Mouse (Mus musculus) MEL (cell line): ENCODE data around the gene Morn3. TPM values are rescaled to one million over a fixed set of nuclear protein-coding genes. Genes with fewer than 3 reads are reported as not detected.
A peak's percentile ranks its signal among the peaks of the same experiment; 100 is the strongest.

Experiments
- DNase-seq: peaks from one replicate; pipeline ENCODE4 v3.0.0; 2011; ENCODE audit warnings: low read depth, low spot score
- H3K27ac ChIP-seq: 2 replicates; pipeline ENCODE4 v1.5.1; 2012; ENCODE audit warnings: low read depth, mild to moderate bottlenecking, control low read depth, low read length, moderate library complexity; ENCODE audit not compliant: control insufficient read depth
- H3K27me3 ChIP-seq, 2 experiments: fragments of 150-350 bp in 1 of 2; sonication (generic) in 1 of 2; 2 replicates each; pipeline ENCODE4 v1.6.1; 2012; ENCODE audit warnings: low read length in 2 of 2, mild to moderate bottlenecking in 2 of 2, improper control_type of control experiment in 1 of 2, moderate library complexity in 1 of 2; ENCODE audit not compliant: insufficient read depth in 2 of 2, control insufficient read depth in 1 of 2
- H3K36me3 ChIP-seq, 2 experiments: 2 replicates each; pipeline ENCODE4 v1.6.1; 2012 to 2014; ENCODE audit warnings: low read length in 2 of 2, improper control_type of control experiment in 1 of 2, inconsistent platforms in 1 of 2, mild to moderate bottlenecking in 1 of 2; ENCODE audit not compliant: insufficient read depth in 2 of 2, control insufficient read depth in 1 of 2
- H3K4me1 ChIP-seq, 2 experiments: fragments of 150-350 bp in 1 of 2; sonication (generic) in 1 of 2; 2 replicates each; pipeline ENCODE4 v1.6.1; 2012; ENCODE audit warnings: low read length in 2 of 2, improper control_type of control experiment in 1 of 2, mild to moderate bottlenecking in 1 of 2; ENCODE audit not compliant: insufficient read depth in 2 of 2, control insufficient read depth in 1 of 2
- H3K4me3 ChIP-seq, 2 experiments: fragments of 150-350 bp in 1 of 2; sonication (generic) in 1 of 2; 2 replicates each; pipeline ENCODE4 v1.5.1; 2012; ENCODE audit warnings: low read depth in 2 of 2, low read length in 2 of 2, mild to moderate bottlenecking in 2 of 2, moderate library complexity in 2 of 2, control low read depth in 1 of 2, improper control_type of control experiment in 1 of 2; ENCODE audit not compliant: control insufficient read depth in 1 of 2, insufficient read depth in 1 of 2
- H3K79me2 ChIP-seq: 2 replicates; pipeline ENCODE4 v1.6.1; 2012; ENCODE audit warnings: mild to moderate bottlenecking, low read length, moderate library complexity; ENCODE audit not compliant: control insufficient read depth, poor library complexity, insufficient read depth
- H3K9ac ChIP-seq: 2 replicates; pipeline ENCODE4 v1.6.1; 2012; ENCODE audit warnings: low read depth, mild to moderate bottlenecking, control low read depth, low read length, moderate library complexity; ENCODE audit not compliant: control insufficient read depth, poor library complexity, severe bottlenecking
- H3K9me3 ChIP-seq: fragments of 150-350 bp; sonication (generic); replicated peaks from 2 replicates; pipeline ENCODE4 v1.6.1; 2012; ENCODE audit warnings: mild to moderate bottlenecking, low read length, improper control_type of control experiment, moderate library complexity; ENCODE audit not compliant: insufficient read depth
- BHLHE40 ChIP-seq: IDR thresholded peaks from 2 replicates; pipeline ENCODE4 v1.6.1; 2012; ENCODE audit warnings: low read depth, mild to moderate bottlenecking, inconsistent platforms, low read length, improper control_type of control experiment, borderline replicate concordance
- CHD1 ChIP-seq: IDR thresholded peaks from 2 replicates; pipeline ENCODE4 v1.6.1; 2012; ENCODE audit warnings: low read depth, mild to moderate bottlenecking, inconsistent platforms, low read length, improper control_type of control experiment
- CHD2 ChIP-seq: IDR thresholded peaks from 2 replicates; pipeline ENCODE4 v1.6.1; 2011; ENCODE audit warnings: low read length, improper control_type of control experiment
- CTCF ChIP-seq, 3 experiments: IDR thresholded peaks in 2 of 3; conservative IDR thresholded peaks in 1 of 3; 2 replicates each; pipeline ENCODE4 v1.5.1; 2011 to 2012; ENCODE audit warnings: low read length in 3 of 3, low read depth in 2 of 3, mild to moderate bottlenecking in 2 of 3, improper control_type of control experiment in 1 of 3, inconsistent platforms in 1 of 3, mixed read lengths in 1 of 3, moderate library complexity in 1 of 3; ENCODE audit not compliant: control insufficient read depth in 1 of 3, insufficient read depth in 1 of 3, poor library complexity in 1 of 3, severe bottlenecking in 1 of 3
- E2F4 ChIP-seq: IDR thresholded peaks from 2 replicates; pipeline ENCODE4 v1.6.1; 2011; ENCODE audit warnings: low read depth, low read length, improper control_type of control experiment, borderline replicate concordance
- ELF1 ChIP-seq: IDR thresholded peaks from 2 replicates; pipeline ENCODE4 v1.6.1; 2014; ENCODE audit warnings: low read depth, mild to moderate bottlenecking, inconsistent platforms, low read length, improper control_type of control experiment, moderate library complexity
- EP300 ChIP-seq, 2 experiments: IDR thresholded peaks; 2 replicates each; pipeline ENCODE4 v1.6.1; 2011; ENCODE audit warnings: improper control_type of control experiment in 2 of 2, low read length in 2 of 2, low read depth in 1 of 2, mild to moderate bottlenecking in 1 of 2
- GABPA ChIP-seq: IDR thresholded peaks from 2 replicates; pipeline ENCODE4 v1.6.1; 2012; ENCODE audit warnings: low read depth, mild to moderate bottlenecking, inconsistent platforms, low read length, improper control_type of control experiment, moderate library complexity
- GATA1 ChIP-seq: IDR thresholded peaks from 2 replicates; pipeline ENCODE4 v1.6.1; 2011; ENCODE audit warnings: low read depth, low read length, improper control_type of control experiment
- HCFC1 ChIP-seq: IDR thresholded peaks from 2 replicates; pipeline ENCODE4 v1.6.1; 2012; ENCODE audit warnings: low read depth, mild to moderate bottlenecking, inconsistent platforms, low read length, improper control_type of control experiment, moderate library complexity
- JUND ChIP-seq: IDR thresholded peaks from 2 replicates; pipeline ENCODE4 v1.6.1; 2011; ENCODE audit warnings: low read depth, mild to moderate bottlenecking, improper control_type of control experiment, low read length
- MAFK ChIP-seq: IDR thresholded peaks from 2 replicates; pipeline ENCODE4 v1.6.1; 2011; ENCODE audit warnings: low read depth, mild to moderate bottlenecking, low read length, improper control_type of control experiment, borderline replicate concordance
- MAX ChIP-seq: IDR thresholded peaks from 2 replicates; pipeline ENCODE4 v1.6.1; 2011; ENCODE audit warnings: low read length, improper control_type of control experiment
- MEF2A ChIP-seq: IDR thresholded peaks from 2 replicates; pipeline ENCODE4 v1.6.1; 2014; ENCODE audit warnings: low read depth, mild to moderate bottlenecking, inconsistent platforms, low read length, improper control_type of control experiment; ENCODE audit not compliant: poor library complexity, insufficient replicate concordance, severe bottlenecking; ENCODE audit errors: extremely low read depth
- MXI1 ChIP-seq: IDR thresholded peaks from 2 replicates; pipeline ENCODE4 v1.6.1; 2011; ENCODE audit warnings: mild to moderate bottlenecking, low read depth, low read length, improper control_type of control experiment
- MYC ChIP-seq: IDR thresholded peaks from 2 replicates; pipeline ENCODE4 v1.6.1; 2011; ENCODE audit warnings: low read depth, mild to moderate bottlenecking, low read length, improper control_type of control experiment, moderate library complexity
- NELFE ChIP-seq: IDR thresholded peaks from 2 replicates; pipeline ENCODE4 v1.6.1; 2011; ENCODE audit warnings: low read depth, low read length, improper control_type of control experiment
- POLR2A ChIP-seq, 2 experiments: IDR thresholded peaks; 2 replicates each; pipeline ENCODE4 v1.6.1; 2011 to 2012; ENCODE audit warnings: low read length in 2 of 2, mild to moderate bottlenecking in 2 of 2, control low read depth in 1 of 2, improper control_type of control experiment in 1 of 2, low read depth in 1 of 2, moderate library complexity in 1 of 2; ENCODE audit not compliant: control insufficient read depth in 1 of 2, insufficient read depth in 1 of 2, poor library complexity in 1 of 2
- POLR2AphosphoS2 ChIP-seq: IDR thresholded peaks from 2 replicates; pipeline ENCODE4 v1.6.1; 2011; ENCODE audit warnings: low read length, improper control_type of control experiment
- POLR2AphosphoS5 ChIP-seq: IDR thresholded peaks from 2 replicates; pipeline ENCODE4 v1.6.1; 2012; ENCODE audit warnings: low read depth, borderline replicate concordance, mild to moderate bottlenecking, inconsistent platforms, low read length, moderate library complexity, mixed read lengths
- RAD21 ChIP-seq: IDR thresholded peaks from 2 replicates; pipeline ENCODE4 v1.6.1; 2011; ENCODE audit warnings: mild to moderate bottlenecking, low read depth, low read length, improper control_type of control experiment
- RCOR1 ChIP-seq: IDR thresholded peaks from 2 replicates; pipeline ENCODE4 v1.6.1; 2012; ENCODE audit warnings: low read depth, mild to moderate bottlenecking, inconsistent platforms, low read length, improper control_type of control experiment
- SIN3A ChIP-seq: IDR thresholded peaks from 2 replicates; pipeline ENCODE4 v1.6.1; 2012; ENCODE audit warnings: low read length, improper control_type of control experiment, inconsistent platforms
- SMC3 ChIP-seq: IDR thresholded peaks from 2 replicates; pipeline ENCODE4 v1.6.1; 2011; ENCODE audit warnings: low read depth, low read length, improper control_type of control experiment
- TCF12 ChIP-seq: IDR thresholded peaks from 2 replicates; pipeline ENCODE4 v1.6.1; 2014; ENCODE audit warnings: low read depth, mild to moderate bottlenecking, inconsistent platforms, low read length, improper control_type of control experiment, moderate library complexity
- USF1 ChIP-seq: IDR thresholded peaks from 2 replicates; pipeline ENCODE4 v1.6.1; 2014; ENCODE audit warnings: low read depth, mild to moderate bottlenecking, inconsistent platforms, low read length, improper control_type of control experiment, moderate library complexity
- USF2 ChIP-seq, 2 experiments: IDR thresholded peaks; 2 replicates each; pipeline ENCODE4 v1.6.1; 2011 to 2012; ENCODE audit warnings: improper control_type of control experiment in 2 of 2, low read length in 2 of 2, borderline replicate concordance in 1 of 2, inconsistent platforms in 1 of 2, low read depth in 1 of 2, mild to moderate bottlenecking in 1 of 2; ENCODE audit not compliant: insufficient read depth in 1 of 2
- ZMIZ1 ChIP-seq: IDR thresholded peaks from 2 replicates; pipeline ENCODE4 v1.6.1; 2012; ENCODE audit warnings: low read depth, mild to moderate bottlenecking, inconsistent platforms, low read length, improper control_type of control experiment, moderate library complexity
- ZNF384 ChIP-seq: IDR thresholded peaks from 2 replicates; pipeline ENCODE4 v1.6.1; 2012; ENCODE audit warnings: low read depth, mild to moderate bottlenecking, inconsistent platforms, low read length, improper control_type of control experiment
- polyA plus RNA-seq, 2 experiments: library from polyadenylated mRNA; stranded (reverse) in 1 of 2; unstranded in 1 of 2; fragments of >175 nt in 1 of 2; fragments of >200 nt in 1 of 2; gene quantifications; 2 replicates each; pipeline versions ENCODE4 v1.2.1 to v1.2.4; 2012; ENCODE audit warnings: low replicate concordance in 2 of 2, low read depth in 1 of 2; ENCODE audit not compliant: insufficient read length in 2 of 2, insufficient read depth in 1 of 2, missing spikeins in 1 of 2
- total RNA-seq: library from RNA; depleted of rRNA; stranded (reverse); fragments of 300-350 nt; gene quantifications from 2 replicates; pipeline ENCODE4 v1.2.3, GENCODE M21; 2012

Gene Morn3
- total and polyA plus RNA-seq, 3 experiments = not detected

GRCm38 (mm10) chr5:123079568-123079967 lies 32.8 kb upstream of the Morn3 start:
- no peaks in the 10 kb centered on the region for H3K27me3 ChIP-seq
- H3K9me3 ChIP-seq = no peaks in the 10 kb centered on the region
- DNase-seq = no peak
- H3K27ac ChIP-seq = no peak overlapping the region
- peaks cover 0 to 7% of the 10 kb centered on the region in 2 experiments; a peak in 1 of 4 replicates for H3K36me3 ChIP-seq
- peak; percentile 83 for TF ChIP-seq ZNF384
- TF ChIP-seq MYC = no peak
- H3K4me3 ChIP-seq = no peak overlapping the region
- no peaks in the 10 kb centered on the region; the same call in 1 of the 2 replicates for H3K79me2 ChIP-seq
- peaks cover 8 to 21% of the 10 kb centered on the region in 2 experiments; a peak in 3 of 4 replicates for H3K4me1 ChIP-seq
- no peak overlapping the region for H3K9ac ChIP-seq

- H3K4me3 ChIP-seq = peak overlapping the region; percentile 59 to 99
- no peaks in the 10 kb centered on the region; the same call in 1 of the 2 replicates for H3K79me2 ChIP-seq
- H3K27ac ChIP-seq = peak overlapping the region; percentile 6; the same call in 1 of the 2 replicates
- H3K4me1 ChIP-seq = peaks cover 6 to 19% of the 10 kb centered on the region in 2 experiments; a peak in 3 of 4 replicates
- H3K27me3 ChIP-seq = no peaks in the 10 kb centered on the region
- DNase-seq = peak; percentile 64
- H3K9ac ChIP-seq = peak overlapping the region; percentile 63
- no peaks in the 10 kb centered on the region for H3K9me3 ChIP-seq
- peaks cover 0 to 7% of the 10 kb centered on the region in 2 experiments; a peak in 1 of 4 replicates for H3K36me3 ChIP-seq
- no peak for TF ChIP-seq GABPA
- TF ChIP-seq TCF12 = peak; percentile 42; the same call in 1 of the 2 replicates
- TF ChIP-seq CTCF (IDR thresholded peaks at IDR 0.05 in 2 of 3, conservative IDR thresholded peaks at IDR 0.05 in 1 of 3; ENCODE audit: control insufficient read depth in 1 of 3, insufficient read depth in 1 of 3, low read depth in 2 of 3, low read length in 3 of 3, poor library complexity in 1 of 3, severe bottlenecking in 1 of 3) = no peak
- TF ChIP-seq SMC3 = no peak
- TF ChIP-seq BHLHE40 = no peak
- TF ChIP-seq ZNF384 = no peak
- TF ChIP-seq ZMIZ1 = no peak
- TF ChIP-seq EP300 (IDR thresholded peaks at IDR 0.05; ENCODE audit: low read depth in 1 of 2, low read length in 2 of 2) = peak in 1 of 2 experiments; percentile 27; a peak in 1 of 4 replicates
- TF ChIP-seq SIN3A = peak; percentile 82
- TF ChIP-seq GATA1 = no peak
- no peak; a peak in 1 of 4 replicates for TF ChIP-seq POLR2A (IDR thresholded peaks at IDR 0.05; ENCODE audit: control insufficient read depth in 1 of 2, insufficient read depth in 1 of 2, low read depth in 1 of 2, low read length in 2 of 2, poor library complexity in 1 of 2)
- TF ChIP-seq MEF2A = no peak
- TF ChIP-seq HCFC1 = no peak
- TF ChIP-seq POLR2AphosphoS2 = no peak
- TF ChIP-seq MYC = no peak
- no peak; the same call in 1 of the 2 replicates for TF ChIP-seq RCOR1
- TF ChIP-seq NELFE = no peak
- TF ChIP-seq MAX = no peak
- no peak for TF ChIP-seq JUND
- TF ChIP-seq MAFK = no peak
- TF ChIP-seq USF1 = no peak
- TF ChIP-seq RAD21 = no peak
- no peak for TF ChIP-seq USF2 (IDR thresholded peaks at IDR 0.05; ENCODE audit: borderline replicate concordance in 1 of 2, insufficient read depth in 1 of 2, low read depth in 1 of 2, low read length in 2 of 2)
- TF ChIP-seq CHD1 = peak; percentile 53; the same call in 1 of the 2 replicates
- no peak for TF ChIP-seq E2F4
- peak; percentile 87 for TF ChIP-seq MXI1
- no peak for TF ChIP-seq CHD2
- TF ChIP-seq ELF1 = no peak
- TF ChIP-seq POLR2AphosphoS5 = no peak
Observed at GRCm38 (mm10) chr5:123076419-123077281, 29.8 kb upstream of the Morn3 start.
